Mouse (Mus musculus) naive thymus-derived CD4-positive, alpha-beta T cell, adult 2 months (primary cell): ENCODE measurements around the gene Pdk3.
A peak's percentile ranks its signal among the peaks of the same experiment; 100 is the strongest.

Experiments
- DNase-seq: peaks from one replicate; pipeline ENCODE4 v3.0.0-alpha.2; 2011; ENCODE audit warnings: low read depth

Pdk3 gene

DNA sequence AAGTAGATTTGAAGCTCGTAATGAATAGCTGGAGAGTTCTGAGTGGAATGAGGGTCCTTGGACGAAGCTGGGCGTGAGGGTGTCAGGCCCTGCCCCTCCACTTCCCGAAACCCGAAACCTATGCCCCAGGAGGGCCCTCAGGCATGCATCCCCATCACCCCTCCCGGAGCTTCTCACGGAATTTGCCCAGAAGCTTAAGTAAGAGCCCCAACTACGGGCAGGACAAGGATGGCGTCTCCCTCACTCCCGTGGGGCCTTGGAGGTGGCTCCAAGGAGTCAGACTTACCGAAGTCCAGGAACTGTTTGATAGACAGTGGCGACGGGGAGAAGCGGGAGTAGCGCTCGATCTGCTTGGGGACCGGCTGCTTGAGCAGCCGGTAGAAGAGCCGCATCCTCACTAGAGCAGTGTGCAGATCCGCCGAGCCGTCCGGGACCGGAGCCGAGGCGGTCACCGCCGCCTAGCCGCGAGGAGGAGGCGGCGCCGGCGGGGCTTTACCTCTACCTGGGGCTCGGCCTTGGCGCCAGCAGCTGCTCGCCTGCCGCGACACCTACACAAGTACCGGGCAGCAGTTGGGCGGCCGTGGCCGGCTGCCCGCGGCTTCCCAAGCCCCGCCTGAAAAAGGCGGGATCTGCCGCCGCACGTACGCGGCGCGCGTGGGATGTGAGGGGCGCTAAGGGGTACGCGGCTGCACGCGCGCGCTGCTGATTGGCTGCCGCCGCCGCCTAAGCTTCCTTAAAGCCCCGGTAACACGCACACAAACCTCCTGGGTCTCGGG, at the start of gene Pdk3:
TSS of gene Pdk3 (minus strand) at position 641 of the 776 bp plus-strand sequence.
- DNase-seq = peak; percentile 77

GRCm38 (mm10) chrX:93877634-93878016, 45.6 kb upstream of the Pdk3 start:
- no peak for DNase-seq

- no peak for DNase-seq
These were observed 45.1 kb upstream of the Pdk3 start for GRCm38 (mm10) chrX:93876981-93877633.

- no peak for DNase-seq
These were observed 31.4 kb upstream of the Pdk3 start for GRCm38 (mm10) chrX:93863393-93863792.

GRCm38 (mm10) chrX:93862525-93863086, 30.6 kb upstream of the Pdk3 start:
- DNase-seq = no peak

DNA sequence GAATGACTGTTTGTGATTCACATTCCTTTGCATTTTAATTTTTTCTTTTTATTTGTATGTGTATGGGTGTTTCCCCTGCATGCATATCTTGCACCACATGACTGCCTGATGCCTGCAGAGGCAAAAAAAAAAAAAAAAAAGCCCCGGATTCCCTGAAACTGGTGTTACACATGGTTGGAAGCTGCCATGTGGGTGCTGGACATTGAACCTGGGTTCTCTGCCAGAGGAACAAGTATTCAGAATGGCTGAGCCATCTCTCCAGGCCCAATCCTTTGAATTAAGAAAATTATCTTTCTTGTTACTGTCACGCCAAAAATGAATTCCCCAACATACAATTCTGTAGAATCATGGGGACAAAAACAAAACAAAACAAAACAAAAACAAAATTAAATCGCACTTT, 25.8 kb upstream of the Pdk3 start:
- no peak for DNase-seq

DNA sequence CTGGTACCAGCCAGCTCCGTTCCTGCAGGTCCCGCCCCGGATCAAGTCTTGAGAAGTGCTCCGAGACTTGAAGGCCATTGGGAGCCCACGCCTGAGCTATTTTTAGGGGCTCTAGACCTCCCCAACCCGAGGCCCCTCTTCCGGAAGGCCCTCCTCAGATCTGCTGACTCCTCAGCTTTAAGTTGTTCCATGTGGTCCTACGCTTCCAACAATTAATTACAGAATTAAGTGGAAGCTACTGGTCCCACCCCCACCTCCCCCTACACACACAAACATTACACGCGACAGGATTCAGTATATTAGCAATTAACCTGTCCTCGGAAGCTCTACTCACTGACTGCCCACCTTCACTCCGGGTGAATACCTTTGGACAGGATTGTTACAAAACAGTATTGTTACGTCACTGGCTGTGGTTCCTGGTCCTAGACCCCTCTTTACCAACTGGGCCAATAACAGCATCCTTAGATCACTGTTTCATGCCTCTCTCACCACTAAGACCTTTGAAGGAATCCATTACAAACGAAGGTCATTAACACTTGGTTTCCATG, 410 bp upstream of the Pdk3 start:
- DNase-seq = no peak

- DNase-seq = no peak
These were observed 6.2 kb downstream of the Pdk3 start for GRCm38 (mm10) chrX:93825787-93826186.

DNA sequence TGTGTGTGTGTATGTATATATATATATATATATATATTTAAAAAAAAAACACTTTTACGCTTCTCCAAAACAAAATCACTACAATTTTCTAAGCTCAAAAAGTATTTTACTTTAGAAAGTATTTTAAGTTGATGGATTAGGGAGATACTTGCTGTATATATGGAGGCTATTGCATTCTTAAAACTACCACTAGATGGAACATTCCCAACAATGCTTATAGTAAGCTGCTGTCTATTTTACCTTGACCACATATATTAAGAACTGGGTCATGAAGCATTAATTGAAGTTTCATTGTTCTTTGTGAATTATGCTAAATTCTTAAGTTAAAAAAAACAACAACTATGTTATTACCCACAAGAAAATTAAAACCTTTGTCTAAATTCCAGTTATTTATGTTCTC, 24.0 kb downstream of the Pdk3 start:
- DNase-seq = no peak

DNA sequence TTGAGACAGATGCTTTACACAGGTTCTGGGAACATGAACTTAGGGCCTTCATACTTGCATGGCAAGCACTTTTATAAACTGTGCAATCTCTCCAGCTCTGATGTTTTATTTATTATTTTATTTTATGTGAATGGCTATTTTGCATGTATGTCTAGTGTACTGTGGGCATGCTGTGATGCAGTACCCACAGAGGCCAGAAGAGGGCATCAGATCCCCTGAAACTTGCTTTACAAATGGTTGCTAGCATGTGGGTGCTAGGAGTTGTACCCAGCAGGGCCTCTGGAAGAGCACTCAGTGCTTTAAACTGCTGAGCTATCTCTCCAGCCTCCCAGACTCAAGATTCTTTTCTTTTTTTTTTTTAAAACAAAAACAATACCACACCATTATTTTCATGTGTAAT, 38.8 kb downstream of the Pdk3 start:
- peak; percentile 70 for DNase-seq

DNA sequence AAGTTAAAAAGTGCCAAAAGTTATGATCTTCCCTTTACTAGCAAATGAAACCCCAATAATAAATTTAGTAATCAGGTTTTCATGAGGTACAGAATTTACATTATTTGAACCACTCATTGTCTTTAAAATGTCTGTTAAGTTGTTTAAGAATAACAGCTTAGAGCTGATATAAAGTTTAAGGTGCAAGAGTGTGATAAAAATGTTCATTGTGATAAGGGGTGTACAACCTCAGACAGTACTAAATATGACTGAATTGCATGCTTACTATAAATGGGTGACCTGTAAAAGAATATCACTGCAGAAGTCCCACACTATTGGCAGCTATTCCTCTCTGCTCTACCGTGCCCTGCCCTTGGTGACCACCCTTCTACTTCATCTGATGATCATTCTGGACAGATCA, 42.4 kb downstream of the Pdk3 start:
- no peak for DNase-seq

DNA sequence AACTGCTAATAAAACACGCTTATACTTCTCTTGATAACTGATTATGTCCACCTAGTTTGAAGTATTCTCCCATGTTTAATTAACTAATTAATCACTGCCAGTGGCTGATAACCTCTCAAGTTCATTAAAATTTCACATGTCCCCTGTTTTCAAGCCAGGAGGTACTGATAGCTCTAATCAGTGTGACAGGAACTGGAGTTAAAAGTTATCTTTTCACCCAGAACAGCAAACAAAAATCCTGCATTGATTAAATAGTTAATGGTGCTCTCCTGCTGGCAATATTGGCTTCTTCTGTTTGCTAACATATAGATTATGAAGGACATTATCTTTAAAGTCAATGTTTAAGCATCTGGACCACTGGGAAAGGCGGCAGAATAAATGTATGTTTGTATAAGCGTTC, 71.2 kb downstream of the Pdk3 start:
- no peak for DNase-seq

GRCm38 (mm10) chrX:93756867-93757455, 75.0 kb downstream of the Pdk3 start:
- no peak for DNase-seq

GRCm38 (mm10) chrX:93755210-93755842, 76.7 kb downstream of the Pdk3 start:
- no peak for DNase-seq

- no peak for DNase-seq
These were observed 81.4 kb downstream of the Pdk3 start for GRCm38 (mm10) chrX:93750566-93750965.

- DNase-seq = no peak
These were observed 82.8 kb downstream of the Pdk3 start for GRCm38 (mm10) chrX:93749165-93749564.

DNA sequence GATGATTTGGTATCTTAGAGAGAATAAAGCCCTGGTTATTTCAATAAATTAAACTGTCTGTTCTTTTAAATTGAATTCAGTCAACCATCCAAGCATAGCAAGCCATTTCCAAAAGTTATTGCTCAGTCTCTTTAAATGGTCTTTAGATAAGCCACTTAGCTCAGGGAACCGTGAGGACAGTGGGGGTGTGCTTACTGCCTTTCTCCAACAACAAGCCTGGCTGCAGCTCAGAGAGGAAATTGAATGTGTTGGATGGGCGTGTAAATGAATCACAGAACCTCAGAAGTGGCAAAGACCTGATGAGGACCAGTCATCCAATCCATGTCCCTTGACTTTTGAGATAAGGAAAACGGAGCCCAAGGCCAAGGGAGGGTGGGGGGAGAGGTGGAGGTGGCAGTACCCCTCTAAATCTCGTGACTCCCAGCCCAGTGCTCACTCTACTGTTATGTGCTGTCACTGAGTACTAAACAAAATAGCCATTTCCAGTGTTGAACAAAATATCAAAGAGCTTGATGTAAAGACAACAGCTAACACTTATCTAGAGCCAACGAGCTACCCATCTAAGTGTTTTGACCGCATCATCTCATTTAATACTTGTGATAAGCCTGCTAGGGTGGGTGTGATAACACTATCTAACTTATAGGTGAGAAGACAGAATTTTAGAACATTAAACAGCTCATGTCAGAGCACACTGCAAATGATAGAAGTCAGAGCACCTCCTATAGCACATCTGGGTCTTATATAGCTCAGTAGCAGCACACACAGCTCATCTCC, 98.8 kb downstream of the Pdk3 start:
- DNase-seq = no peak

DNA sequence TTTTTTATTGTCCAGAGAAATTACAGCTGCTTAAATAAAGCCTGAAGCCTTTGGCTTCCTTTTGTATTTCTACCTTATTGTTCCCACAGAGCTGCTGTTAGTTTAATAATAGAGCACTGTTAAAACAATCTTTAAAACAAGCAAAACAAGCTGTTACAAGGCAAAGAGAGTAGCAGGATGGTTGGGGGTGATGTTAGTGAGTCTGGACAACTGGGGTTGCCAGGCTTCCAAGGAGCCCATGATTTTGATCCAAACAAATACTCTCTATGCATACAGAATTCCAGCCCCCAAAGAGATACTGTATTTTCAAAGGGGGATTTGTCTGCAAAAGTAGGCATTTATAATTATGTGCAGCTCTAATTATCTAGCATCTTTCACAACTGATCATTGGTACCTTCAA, 99.6 kb downstream of the Pdk3 start:
- DNase-seq = no peak

DNA sequence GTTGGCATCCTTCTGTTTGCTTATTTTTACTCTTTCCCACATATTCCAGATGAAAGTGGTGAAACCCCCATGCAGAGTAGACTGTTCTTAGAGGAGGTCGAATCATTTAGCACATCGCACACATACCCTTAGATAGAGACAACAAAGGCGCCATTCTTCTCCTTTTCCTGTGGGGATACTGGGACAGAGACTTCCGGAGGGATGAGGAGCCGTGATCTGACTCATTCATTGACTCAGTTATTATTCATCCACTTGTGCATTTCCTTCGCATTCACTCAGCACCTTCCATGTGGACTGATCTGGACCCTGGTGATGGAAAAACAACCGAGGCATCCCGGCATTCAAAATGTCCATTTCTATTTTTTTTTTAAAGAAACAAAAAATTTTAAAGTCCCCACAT, 101.1 kb downstream of the Pdk3 start:
- DNase-seq = no peak

- DNase-seq = no peak
These were observed 102.5 kb downstream of the Pdk3 start for GRCm38 (mm10) chrX:93729529-93729928.
